In the genomic region with DNA sequence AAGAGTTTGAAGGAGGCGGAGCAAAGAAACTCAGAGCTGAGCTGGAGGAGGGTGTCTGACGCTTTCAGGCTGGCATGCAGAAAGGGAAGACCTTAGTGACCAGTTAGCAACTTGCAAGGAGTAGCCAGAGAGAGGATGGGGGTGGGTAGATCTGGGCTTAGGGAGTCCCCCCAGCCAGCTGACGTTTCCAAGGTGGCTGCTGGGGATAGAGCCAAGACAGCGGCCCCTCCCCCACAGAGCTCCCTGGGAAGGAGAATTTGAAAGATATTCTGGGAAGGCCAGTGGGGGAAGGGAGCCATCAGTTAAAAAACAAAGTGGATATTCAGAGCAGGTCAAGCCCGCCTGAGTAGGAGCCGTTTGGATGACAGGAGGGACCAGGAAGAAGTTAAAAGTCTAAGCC, we compare ENCODE assay signal across 9 mouse cellular contexts. TPM values are rescaled to one million over a fixed set of nuclear protein-coding genes. Genes with fewer than 3 reads are reported as not detected.
DNase-seq lines count a peak whose midpoint lies in the region; ATAC-seq lines count a peak whose summit lies in the region.
"Had no signal": no experiment of that assay in that cellular context is flagged by ENCODE, and none has a peak within 500 bp of the region (broad histone marks: within the 10 kb centered on the region; RNA-seq: fewer than 3 reads in every experiment).

No protein-coding gene starts in this region.

- H3K36me3 ChIP-seq in hindbrain, embryonic 14.5 days (replicated peaks; ENCODE audit: control insufficient read depth, insufficient read depth): peaks cover 25% of the 10 kb centered on the region; the same call in 1 of the 2 replicates
- no peaks in the 10 kb centered on the region for H3K36me3 ChIP-seq in midbrain, embryonic 11.5 days (ENCODE audit: control insufficient read depth, insufficient read depth, low read length)
- no peaks in the 10 kb centered on the region for H3K36me3 ChIP-seq in stomach, embryonic 14.5 days (ENCODE audit: control insufficient read depth, insufficient read depth, low read length)

- H3K27ac ChIP-seq in hindbrain, embryonic 14.5 days: peak overlapping the region; percentile 54
- no peak overlapping the region for H3K27ac ChIP-seq in midbrain, embryonic 11.5 days (ENCODE audit: low read depth, low read length)
- peak overlapping the region; percentile 77 for H3K27ac ChIP-seq in stomach, embryonic 14.5 days (ENCODE audit: low read length)
- H3K27ac ChIP-seq: macrophage had no signal

- H3K4me3 ChIP-seq in hindbrain, embryonic 14.5 days (replicated peaks; ENCODE audit: low read length): no peak overlapping the region
- H3K4me3 ChIP-seq in midbrain, embryonic 11.5 days (ENCODE audit: low read depth, low read length): no peak overlapping the region
- H3K4me3 ChIP-seq in stomach, embryonic 14.5 days (ENCODE audit: low read depth, low read length): no peak overlapping the region

- peak; percentile 86 for DNase-seq in ES-CJ7 (ENCODE audit: low read depth, low spot score)
- DNase-seq in cerebellum, postnatal 10 days: peak; percentile 84 to 88
- peak; percentile 51 to 78 for DNase-seq in frontal cortex, postnatal 36 days (ENCODE audit: low spot score in 2 of 2)
- peak; percentile 65 for DNase-seq in hindbrain, embryonic 14.5 days (ENCODE audit: low spot score)
- peak; percentile 52 for DNase-seq in left cerebral cortex, adult 18-20 months (ENCODE audit: low spot score in 2 of 2)
- DNase-seq in midbrain, embryonic 11.5 days (ENCODE audit: low spot score, missing footprints): peak; percentile 91
- DNase-seq in thymus, postnatal 10 days (ENCODE audit: low spot score in 2 of 2): no peak

- WGBS in hindbrain, embryonic 14.5 days: 9% methylated on average over 6 of the region's 6 CpGs
- WGBS in midbrain, embryonic 11.5 days: 6% methylated on average over 6 of the region's 6 CpGs
- 6% methylated on average over 6 of the region's 6 CpGs for WGBS in stomach, embryonic 14.5 days

- peak; percentile 60; the same call in 1 of the 2 replicates for ATAC-seq in hindbrain, embryonic 14.5 days (ENCODE audit: low FRiP score)
- ATAC-seq in midbrain, embryonic 11.5 days (ENCODE audit: low FRiP score): no peak
- ATAC-seq in stomach, embryonic 14.5 days (ENCODE audit: insufficient number of reproducible peaks, insufficient read depth, low FRiP score, low read depth): peak; percentile 82; the same call in 1 of the 2 replicates

- H3K27me3 ChIP-seq in hindbrain, embryonic 14.5 days (ENCODE audit: control insufficient read depth, insufficient read depth, low read length): no peaks in the 10 kb centered on the region
- H3K27me3 ChIP-seq in midbrain, embryonic 11.5 days (ENCODE audit: control insufficient read depth, insufficient read depth, low read length): no peaks in the 10 kb centered on the region
- H3K27me3 ChIP-seq in stomach, embryonic 14.5 days (ENCODE audit: control insufficient read depth, insufficient read depth, low read length): no peaks in the 10 kb centered on the region

- no peak overlapping the region for H3K9ac ChIP-seq in hindbrain, embryonic 14.5 days
- H3K9ac ChIP-seq in midbrain, embryonic 11.5 days (ENCODE audit: low read length): peak overlapping the region; percentile 40
- H3K9ac ChIP-seq in stomach, embryonic 14.5 days (replicated peaks; ENCODE audit: low read depth, low read length): no peak overlapping the region

- H3K9me3 ChIP-seq in hindbrain, embryonic 14.5 days (ENCODE audit: control insufficient read depth, low read length): no peaks in the 10 kb centered on the region
- H3K9me3 ChIP-seq in midbrain, embryonic 11.5 days (ENCODE audit: control insufficient read depth, low read length): no peaks in the 10 kb centered on the region
- H3K9me3 ChIP-seq in stomach, embryonic 14.5 days (ENCODE audit: control insufficient read depth, low read depth, low read length): no peaks in the 10 kb centered on the region

- no peak overlapping the region for H3K4me2 ChIP-seq in hindbrain, embryonic 14.5 days (replicated peaks)
- H3K4me2 ChIP-seq in midbrain, embryonic 11.5 days: peak overlapping the region; percentile 25; the same call in 1 of the 2 replicates
- H3K4me2 ChIP-seq in stomach, embryonic 14.5 days (replicated peaks; ENCODE audit: low read depth, low read length): peak overlapping the region; percentile 33

- peaks cover 15% of the 10 kb centered on the region for H3K4me1 ChIP-seq in hindbrain, embryonic 14.5 days (replicated peaks; ENCODE audit: control insufficient read depth, insufficient read depth, low read length)
- H3K4me1 ChIP-seq in midbrain, embryonic 11.5 days (ENCODE audit: control insufficient read depth, insufficient read depth, low read length): peaks cover 22% of the 10 kb centered on the region
- peaks cover 29% of the 10 kb centered on the region for H3K4me1 ChIP-seq in stomach, embryonic 14.5 days (ENCODE audit: control insufficient read depth, insufficient read depth, low read length)

RNA-seq across cellular contexts. Expression of a gene that starts 5.6 kb away (rescaled TPM):
- polyA plus RNA-seq in hindbrain, embryonic 14.5 days (2014; fragmentation: Nextera tagmentation; extraction: Ambion mirVana): 72.1 and 94.2 TPM in 2 replicates
- total RNA-seq in left cerebral cortex, adult 18-20 months (2021): 100 to 1,000 TPM; 392 to 424 TPM
- 10.4 and 12.2 TPM in 2 replicates for polyA plus RNA-seq in midbrain, embryonic 11.5 days (2014; fragmentation: Nextera tagmentation; extraction: Ambion mirVana)
- 8.8 and 10.0 TPM in 2 replicates for polyA plus RNA-seq in stomach, embryonic 14.5 days (2014; fragmentation: Nextera tagmentation; extraction: Ambion mirVana)
- polyA plus RNA-seq: macrophage had no signal

RNA-seq across cellular contexts. Expression of a gene that starts 17.6 kb away (rescaled TPM):
- polyA plus RNA-seq in hindbrain, embryonic 14.5 days (2014; fragmentation: Nextera tagmentation; extraction: Ambion mirVana): not detected in 2 replicates
- total RNA-seq in left cerebral cortex, adult 18-20 months (2021): not detected
- not detected in 2 replicates for polyA plus RNA-seq in midbrain, embryonic 11.5 days (2014; fragmentation: Nextera tagmentation; extraction: Ambion mirVana)
- not detected in 2 replicates for polyA plus RNA-seq in stomach, embryonic 14.5 days (2014; fragmentation: Nextera tagmentation; extraction: Ambion mirVana)
- polyA plus RNA-seq: macrophage had no signal

RNA-seq across cellular contexts. Expression of a gene that starts 19.9 kb away (rescaled TPM):
- polyA plus RNA-seq in hindbrain, embryonic 14.5 days (2014; fragmentation: Nextera tagmentation; extraction: Ambion mirVana): 55.7 TPM in 2 replicates
- 10 to 100 TPM; 22.9 to 25.9 TPM for total RNA-seq in left cerebral cortex, adult 18-20 months (2021)
- 144 and 147 TPM in 2 replicates for polyA plus RNA-seq in midbrain, embryonic 11.5 days (2014; fragmentation: Nextera tagmentation; extraction: Ambion mirVana)
- polyA plus RNA-seq in stomach, embryonic 14.5 days (2014; fragmentation: Nextera tagmentation; extraction: Ambion mirVana): 155 and 163 TPM in 2 replicates

RNA-seq across cellular contexts. Expression of a gene that starts 20.0 kb away (rescaled TPM):
- polyA plus RNA-seq in hindbrain, embryonic 14.5 days (2014; fragmentation: Nextera tagmentation; extraction: Ambion mirVana): 15.6 and 16.8 TPM in 2 replicates
- 10 to 100 TPM in 1 of 2 experiments, 1 to 10 TPM in 1; 9.2 to 10.7 TPM for total RNA-seq in left cerebral cortex, adult 18-20 months (2021)
- 35.1 and 36.4 TPM in 2 replicates for polyA plus RNA-seq in midbrain, embryonic 11.5 days (2014; fragmentation: Nextera tagmentation; extraction: Ambion mirVana)
- 22.1 and 23.1 TPM in 2 replicates for polyA plus RNA-seq in stomach, embryonic 14.5 days (2014; fragmentation: Nextera tagmentation; extraction: Ambion mirVana)

RNA-seq across cellular contexts. Expression of a gene that starts 21.7 kb away (rescaled TPM):
- polyA plus RNA-seq in hindbrain, embryonic 14.5 days (2014; fragmentation: Nextera tagmentation; extraction: Ambion mirVana): 16.9 and 24.5 TPM in 2 replicates
- total RNA-seq in left cerebral cortex, adult 18-20 months (2021): 1 to 10 TPM; 8.5 to 9.5 TPM
- 13.1 and 16.8 TPM in 2 replicates for polyA plus RNA-seq in midbrain, embryonic 11.5 days (2014; fragmentation: Nextera tagmentation; extraction: Ambion mirVana)
- polyA plus RNA-seq in stomach, embryonic 14.5 days (2014; fragmentation: Nextera tagmentation; extraction: Ambion mirVana): 17.5 and 18.7 TPM in 2 replicates

Comparison
In these comparisons a context has a peak if more than half of its experiments do, and no peak if none do; other contexts are left out.
1. DNase-seq: peak in ES-CJ7 (single experiment), cerebellum, postnatal 10 days (2 of 2), frontal cortex, postnatal 36 days (2 of 2), hindbrain, embryonic 14.5 days (single experiment), left cerebral cortex, adult 18-20 months (2 of 2) and midbrain, embryonic 11.5 days (single experiment); none in thymus, postnatal 10 days (0 of 2).